Mouse (Mus musculus) mouse embryonic stem cell (cell line): ENCODE measurements around the gene Trpm3.

ENCODE experiments used
- in situ Hi-C, 2 experiments: fragments of 300-500 bp; cut with MboI; formaldehyde crosslinking; loops; 1 replicate in 1 of 2; 3 replicates in 1 of 2; pipeline ENCODE4 v1.14.3; 2019 to 2020; ENCODE audit warnings: low sequenced_read_pairs in 2 of 2, low pct_unique_long_range_greater_than_20kb in 1 of 2, mixed read lengths in 1 of 2; ENCODE audit not compliant: unreplicated experiment in 1 of 2

Trpm3 gene

GRCm38 (mm10) chr19:22682238-22682637 lies 543.4 kb downstream of the Trpm3 start:
- in situ Hi-C loops = no loop called here

DNA sequence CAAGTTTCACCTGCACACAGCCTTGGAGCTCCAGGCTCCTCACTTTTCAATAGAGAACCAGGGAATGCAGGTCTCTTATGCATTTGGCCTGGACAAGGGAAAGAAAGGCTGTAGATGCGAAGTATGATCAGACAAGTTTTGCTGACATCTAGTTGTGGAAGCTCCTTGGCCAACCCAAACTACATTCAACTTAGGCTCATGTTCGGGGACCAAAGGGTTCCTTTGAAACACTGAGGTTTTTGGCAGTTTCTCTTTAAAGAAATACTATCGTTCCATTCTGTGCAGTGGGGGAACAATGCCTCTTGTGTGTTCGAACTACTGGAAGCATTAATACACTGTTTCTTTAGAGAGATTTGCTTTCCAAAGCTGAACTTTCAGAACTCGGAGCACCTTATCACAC lies 553.1 kb downstream of the Trpm3 start:
- in situ Hi-C loops = no loop called here

GRCm38 (mm10) chr19:22692553-22692952 lies 553.7 kb downstream of the Trpm3 start:
- in situ Hi-C loops = no loop called here

- in situ Hi-C loops = no loop called here
These were observed 554.1 kb downstream of the Trpm3 start for GRCm38 (mm10) chr19:22692956-22693355.

DNA sequence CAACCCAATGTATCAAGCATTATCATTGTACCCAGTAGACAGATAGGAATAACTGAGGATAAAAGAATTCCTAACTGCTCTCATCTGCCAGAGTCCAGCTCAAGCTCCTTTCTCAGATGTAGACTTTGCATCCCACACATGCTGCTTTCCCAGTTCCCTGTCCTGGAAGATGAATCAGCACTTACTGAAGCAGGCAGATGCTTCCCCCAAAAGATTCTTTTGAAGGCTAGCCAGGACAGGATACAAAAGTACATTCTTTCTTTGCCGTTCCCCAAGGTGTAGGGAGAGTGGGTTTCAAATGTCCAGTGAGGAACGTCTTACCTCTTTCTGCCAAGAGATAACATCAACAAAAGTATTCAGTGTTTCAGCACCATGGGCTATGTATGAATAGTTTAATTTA lies 556.6 kb downstream of the Trpm3 start:
- in situ Hi-C loops = no loop called here

- in situ Hi-C loops = no loop called here
These were observed 559.9 kb downstream of the Trpm3 start for GRCm38 (mm10) chr19:22698737-22699136.

DNA sequence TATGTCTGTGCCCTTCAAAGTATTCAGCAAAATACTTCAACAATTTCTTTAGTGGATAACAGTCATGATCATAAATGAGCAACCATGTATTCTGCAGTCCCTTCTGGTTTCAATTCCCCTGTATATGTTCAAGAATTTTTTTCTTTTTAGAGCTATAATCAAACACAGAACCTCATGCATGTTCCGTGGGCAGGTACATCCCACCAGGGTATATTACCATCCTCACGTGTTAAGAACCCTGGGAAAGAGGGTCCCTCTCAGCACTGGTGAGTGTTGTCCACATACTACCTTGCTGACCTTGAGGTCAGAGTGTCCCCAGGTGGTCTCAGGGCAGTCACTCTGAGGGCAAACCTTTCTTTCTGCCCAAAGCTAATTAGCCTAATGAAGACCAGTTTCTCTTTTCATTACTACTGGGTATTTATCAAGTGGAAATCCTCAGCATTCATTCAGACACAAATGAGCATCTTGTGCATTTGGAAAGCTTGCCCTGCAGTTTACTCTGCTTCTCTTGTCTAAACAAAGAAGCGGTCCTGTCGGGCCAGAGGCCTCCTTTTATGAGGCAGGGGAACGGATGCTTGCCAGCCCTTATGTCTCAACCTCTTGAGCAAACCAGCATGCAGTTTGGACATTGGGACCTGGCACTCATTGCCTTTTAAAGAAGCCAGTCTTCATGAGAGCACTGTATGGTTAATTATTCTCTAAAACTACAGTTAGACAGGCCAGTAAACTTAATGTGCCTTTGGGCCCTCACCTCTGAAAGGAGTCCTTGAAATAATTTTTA lies 562.2 kb downstream of the Trpm3 start:
- in situ Hi-C loops = no loop called here

- in situ Hi-C loops = no loop called here
These were observed 565.0 kb downstream of the Trpm3 start for GRCm38 (mm10) chr19:22703876-22704275.

- in situ Hi-C loops = no loop called here
These were observed 566.6 kb downstream of the Trpm3 start for GRCm38 (mm10) chr19:22705414-22705813.

- in situ Hi-C loops = no loop called here
These were observed 580.2 kb downstream of the Trpm3 start for GRCm38 (mm10) chr19:22719027-22719426.

GRCm38 (mm10) chr19:22729846-22730245 lies 591.0 kb downstream of the Trpm3 start:
- in situ Hi-C loops = no loop called here

- in situ Hi-C loops = no loop called here
These were observed 592.1 kb downstream of the Trpm3 start for GRCm38 (mm10) chr19:22730971-22731370.

- in situ Hi-C loops = no loop called here
These were observed 598.0 kb downstream of the Trpm3 start for GRCm38 (mm10) chr19:22736870-22737269.

DNA sequence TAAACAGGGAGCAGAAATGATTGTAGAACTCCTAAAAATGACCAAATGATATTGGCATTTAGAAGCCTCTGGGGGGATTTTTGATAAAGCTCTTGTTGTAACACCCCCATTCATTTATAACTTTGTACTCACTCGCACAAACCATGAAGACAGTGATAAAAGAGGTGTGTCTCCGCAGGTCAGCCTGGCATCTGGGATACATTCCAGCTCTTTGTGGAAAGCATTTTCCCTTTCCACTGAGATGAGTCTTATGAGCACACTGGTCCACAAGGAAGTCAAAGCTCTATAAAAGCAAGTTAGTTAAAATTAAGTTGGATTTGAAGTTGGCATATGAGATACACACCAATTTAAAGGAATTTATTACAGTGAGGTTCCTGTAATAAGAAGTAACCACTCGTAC lies 600.4 kb downstream of the Trpm3 start:
- in situ Hi-C loops = no loop called here

DNA sequence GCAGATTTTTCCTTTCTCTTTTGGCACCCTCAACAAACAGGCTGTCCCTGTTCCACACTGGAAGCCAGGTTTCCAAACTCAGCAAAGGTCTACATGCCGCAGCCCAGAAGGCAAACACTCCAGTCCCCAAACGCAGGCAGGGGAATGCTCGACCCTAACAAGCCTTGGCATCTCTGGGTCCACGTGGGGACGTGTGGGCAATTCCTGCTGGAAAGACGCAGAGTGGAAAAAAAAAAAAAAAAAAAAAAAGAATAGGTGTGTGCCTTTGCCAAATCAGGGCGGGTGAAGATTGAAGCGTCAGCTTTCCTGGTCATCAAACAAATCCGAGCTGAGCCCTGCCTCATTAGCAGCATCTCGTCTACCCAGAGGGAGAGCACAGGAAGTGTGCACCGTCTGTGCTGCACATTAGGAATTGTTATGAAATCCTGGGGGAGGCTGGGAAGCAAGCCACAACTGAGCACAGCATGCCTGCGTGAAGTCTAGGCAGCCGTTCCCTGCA lies 614.5 kb downstream of the Trpm3 start:
- in situ Hi-C loops = no loop called here

DNA sequence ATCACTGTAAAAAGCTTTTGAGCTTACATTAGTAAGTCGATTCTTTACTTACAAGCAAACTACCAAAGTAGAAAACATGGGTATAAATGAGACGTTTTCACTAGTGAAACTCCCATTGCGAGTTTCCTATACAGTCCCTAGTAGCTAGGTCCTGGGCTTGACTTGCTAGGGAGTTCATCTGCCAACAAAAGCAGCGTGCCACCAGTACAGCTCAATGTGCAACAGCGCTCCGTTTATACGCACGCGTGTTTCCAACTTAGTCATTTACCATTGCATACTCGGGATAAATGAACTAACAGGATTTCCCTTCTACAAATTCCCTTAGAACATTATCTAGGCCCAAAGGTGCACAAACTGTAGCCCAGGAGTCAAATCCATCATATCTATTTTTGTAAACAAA lies 615.2 kb downstream of the Trpm3 start:
- in situ Hi-C loops = no loop called here

DNA sequence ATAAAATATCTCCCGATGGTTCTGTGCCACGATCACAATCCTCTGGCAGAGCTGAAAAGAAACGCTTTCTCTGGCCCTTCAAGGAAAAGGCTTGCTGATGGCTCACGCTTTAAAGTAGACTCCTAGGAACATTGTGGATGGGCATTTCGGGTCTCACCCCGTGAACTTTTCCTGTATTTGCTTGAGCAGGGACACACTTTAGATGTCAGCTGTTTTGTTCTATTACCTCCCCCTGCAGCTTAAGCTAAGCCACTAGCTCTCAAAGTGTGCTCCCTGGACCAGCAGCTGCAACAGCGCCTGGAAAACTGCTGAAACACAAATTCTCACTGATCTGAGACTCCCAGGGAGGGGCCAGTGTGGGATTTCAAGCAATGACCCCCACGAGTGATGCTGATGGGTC lies 615.7 kb downstream of the Trpm3 start:
- in situ Hi-C loops = no loop called here

DNA sequence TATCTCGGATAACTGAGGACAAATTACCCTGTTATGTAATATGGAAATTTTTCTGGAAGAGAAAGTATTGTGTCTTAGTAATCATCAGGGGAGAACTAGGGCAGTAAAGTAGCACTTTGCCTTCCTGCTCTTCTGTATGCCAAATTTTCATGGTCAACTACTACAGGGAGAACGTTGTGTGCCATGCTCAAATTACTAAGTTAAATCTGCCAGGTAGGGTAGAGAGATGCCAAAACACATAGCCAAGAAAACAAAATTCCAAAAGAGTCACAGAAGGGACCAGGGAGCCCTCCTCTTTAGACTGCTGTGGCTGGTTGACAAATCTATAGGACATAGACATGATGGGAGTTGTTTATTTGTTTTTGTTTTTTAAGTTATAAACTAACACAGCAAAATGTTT lies 619.6 kb downstream of the Trpm3 start:
- in situ Hi-C loops = no loop called here

DNA sequence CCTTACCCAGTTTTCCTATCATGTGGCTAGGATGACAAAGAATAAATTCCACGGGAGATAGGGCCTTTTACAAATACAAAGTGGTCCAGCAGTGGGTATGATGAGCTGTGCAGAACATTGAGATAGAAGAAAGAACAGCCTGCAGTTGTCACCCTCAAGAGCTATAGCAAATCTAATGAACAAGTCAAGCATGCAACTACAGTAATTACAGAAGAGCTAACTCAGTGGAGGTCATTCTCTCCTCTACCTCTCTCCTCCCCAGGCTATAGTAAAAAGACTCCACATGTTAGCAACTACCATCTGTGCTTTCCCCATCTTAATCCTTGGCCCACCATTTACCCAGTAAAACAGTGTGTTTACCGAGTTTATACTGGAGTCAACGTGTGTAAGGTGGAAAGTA lies 629.4 kb downstream of the Trpm3 start:
- in situ Hi-C loops = no loop called here

GRCm38 (mm10) chr19:22775191-22775695 lies 636.4 kb downstream of the Trpm3 start:
- in situ Hi-C loops = no loop called here
